Mouse (Mus musculus) kidney, postnatal 4 days (tissue): ENCODE measurements at regions not wholly inside any gene's neighbourhood (a gene's known extent, or its start where the extent isn't known, plus 50 kb on each side); places are given as distances from the start of the nearest gene placed in this dataset.
A peak's percentile ranks its signal among the peaks of the same experiment; 100 is the strongest.

Source experiments
- DNase-seq, 2 experiments: peaks; one replicate each; pipeline ENCODE4 v3.0.0; 2021; ENCODE audit warnings: mixed read lengths in 2 of 2

DNA sequence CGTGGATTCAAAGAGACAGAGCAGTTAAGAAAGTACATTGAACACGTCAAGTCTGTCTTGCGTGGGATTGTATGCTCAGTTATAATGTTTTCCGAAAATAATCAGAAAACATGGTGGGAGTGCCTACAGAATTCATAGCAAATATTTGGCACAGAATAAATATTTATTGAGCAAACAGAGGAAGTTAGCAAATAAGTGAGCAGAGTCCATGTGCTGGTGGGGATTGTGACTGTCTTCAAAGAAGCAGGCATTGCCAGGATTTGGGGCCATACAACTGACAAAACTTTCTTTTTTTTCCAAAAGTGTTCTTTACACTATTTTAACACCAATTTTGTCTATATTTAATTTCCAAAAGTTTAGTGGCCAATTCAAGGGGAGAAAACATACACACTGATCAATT, 1729.8 kb downstream of the AI429214 start:
- DNase-seq, result no peak

DNA sequence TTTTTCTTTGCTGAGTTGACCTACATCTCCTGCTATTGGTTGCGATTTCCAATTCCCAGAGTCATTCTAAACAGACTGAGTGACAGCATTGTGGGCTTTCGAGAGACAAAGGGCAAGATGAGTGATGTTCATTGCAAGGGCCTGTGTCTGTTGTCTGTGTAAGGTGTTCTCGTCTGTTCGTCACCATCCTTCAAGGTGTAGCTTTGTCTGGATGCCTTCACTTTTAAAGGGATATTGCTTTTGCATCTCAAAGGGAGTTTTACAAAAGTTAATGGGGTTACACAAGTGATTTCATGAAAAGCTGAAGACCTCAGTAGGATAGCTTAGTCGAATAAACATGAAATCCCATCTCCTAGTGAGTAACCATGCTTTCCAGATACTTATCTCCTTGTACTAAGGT, 1731.9 kb downstream of the AI429214 start:
- no peak for DNase-seq

DNA sequence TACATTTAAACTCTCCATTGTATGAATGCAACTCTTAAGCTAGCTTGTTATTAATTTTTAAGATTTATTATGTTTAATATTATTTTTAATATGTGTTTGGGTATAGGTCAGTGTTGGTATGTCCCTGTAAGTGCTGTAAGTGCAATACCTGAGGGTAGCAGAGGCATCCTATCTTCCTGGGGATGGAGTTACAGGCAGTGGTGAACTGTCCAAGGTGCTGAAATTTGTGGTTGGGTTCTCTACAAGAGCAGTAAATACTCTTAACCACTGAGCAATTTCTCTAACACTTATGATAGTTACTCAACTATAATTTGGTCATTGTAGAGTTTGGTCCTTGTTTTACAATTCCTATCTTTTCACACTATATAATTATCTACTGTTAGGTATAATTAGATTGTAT, 1753.7 kb downstream of the AI429214 start:
- peak; percentile 45 to 49 for DNase-seq

DNA sequence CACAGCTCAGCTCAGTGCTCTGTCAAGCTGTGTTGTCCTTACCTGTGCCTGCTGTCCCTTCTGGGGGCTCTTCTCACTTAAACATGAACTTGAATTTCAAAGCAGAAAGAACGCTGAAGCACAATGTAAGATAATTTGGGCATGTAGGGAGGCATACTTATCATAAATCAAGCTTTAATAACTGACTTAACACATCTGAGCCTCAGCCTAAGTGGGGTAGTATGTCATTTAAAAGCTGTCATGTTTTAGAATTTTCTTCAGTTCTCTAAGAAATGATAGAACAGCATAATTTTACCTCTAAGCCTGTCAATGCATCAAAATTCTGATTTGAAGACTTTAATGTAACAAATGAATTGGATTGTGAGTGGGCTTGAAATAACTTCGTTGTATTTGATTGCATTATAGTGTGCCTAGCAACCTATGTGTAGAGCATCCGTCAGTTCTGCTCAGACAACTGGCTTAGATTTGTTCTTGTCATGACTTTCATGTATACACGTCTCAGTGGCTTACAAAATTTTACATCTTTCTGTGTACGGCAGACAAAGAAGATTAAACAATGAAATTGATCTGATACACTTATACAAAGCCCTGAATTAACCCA, 1773.3 kb downstream of the AI429214 start:
- DNase-seq, result no peak

- DNase-seq, result no peak
Measured at GRCm38 (mm10) chr8:38812482-38812881, 1819.1 kb downstream of the AI429214 start.

- DNase-seq, result peak; percentile 18 to 37
Measured at GRCm38 (mm10) chr8:38818163-38818562, 1824.8 kb downstream of the AI429214 start.

DNA sequence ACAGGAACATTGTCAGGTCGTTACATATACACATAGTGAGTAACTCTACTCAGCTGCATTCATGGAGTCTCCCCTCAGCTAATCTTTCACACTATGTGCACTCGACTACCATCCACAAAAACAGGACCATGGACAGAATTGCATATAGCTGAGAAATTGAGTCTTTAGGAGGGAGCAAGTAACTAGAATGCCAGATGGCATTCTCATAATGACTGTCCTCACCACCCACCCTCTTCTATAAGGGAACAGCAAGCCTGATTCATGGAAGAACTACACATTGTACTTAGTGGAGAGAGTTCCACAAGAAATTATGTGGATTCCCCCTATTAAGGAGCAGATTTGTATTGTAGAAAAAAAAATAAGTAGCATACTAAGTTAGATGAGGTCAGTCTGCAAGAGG, 1813.4 kb upstream of the Adam24 start:
- no peak for DNase-seq

GRCm38 (mm10) chr8:38867370-38867769, 1807.5 kb upstream of the Adam24 start:
- DNase-seq, result no peak
